Mouse (Mus musculus) testis, adult 2 months (tissue): Measurements from ENCODE around the gene Smim14.

Experiments
- CTCF ChIP-seq: fragments of 200-500 bp; IDR thresholded peaks from 2 replicates; pipeline ENCODE4 v1.5.1; 2012; ENCODE audit warnings: low read depth, mild to moderate bottlenecking, inconsistent platforms, low read length, moderate library complexity; ENCODE audit not compliant: control insufficient read depth, insufficient read depth, insufficient replicate concordance
- POLR2A ChIP-seq: fragments of 200-500 bp; IDR thresholded peaks from 2 replicates; pipeline ENCODE4 v1.6.1; 2012; ENCODE audit warnings: low read depth, mild to moderate bottlenecking, inconsistent platforms, low read length, moderate library complexity; ENCODE audit not compliant: control insufficient read depth

DNA sequence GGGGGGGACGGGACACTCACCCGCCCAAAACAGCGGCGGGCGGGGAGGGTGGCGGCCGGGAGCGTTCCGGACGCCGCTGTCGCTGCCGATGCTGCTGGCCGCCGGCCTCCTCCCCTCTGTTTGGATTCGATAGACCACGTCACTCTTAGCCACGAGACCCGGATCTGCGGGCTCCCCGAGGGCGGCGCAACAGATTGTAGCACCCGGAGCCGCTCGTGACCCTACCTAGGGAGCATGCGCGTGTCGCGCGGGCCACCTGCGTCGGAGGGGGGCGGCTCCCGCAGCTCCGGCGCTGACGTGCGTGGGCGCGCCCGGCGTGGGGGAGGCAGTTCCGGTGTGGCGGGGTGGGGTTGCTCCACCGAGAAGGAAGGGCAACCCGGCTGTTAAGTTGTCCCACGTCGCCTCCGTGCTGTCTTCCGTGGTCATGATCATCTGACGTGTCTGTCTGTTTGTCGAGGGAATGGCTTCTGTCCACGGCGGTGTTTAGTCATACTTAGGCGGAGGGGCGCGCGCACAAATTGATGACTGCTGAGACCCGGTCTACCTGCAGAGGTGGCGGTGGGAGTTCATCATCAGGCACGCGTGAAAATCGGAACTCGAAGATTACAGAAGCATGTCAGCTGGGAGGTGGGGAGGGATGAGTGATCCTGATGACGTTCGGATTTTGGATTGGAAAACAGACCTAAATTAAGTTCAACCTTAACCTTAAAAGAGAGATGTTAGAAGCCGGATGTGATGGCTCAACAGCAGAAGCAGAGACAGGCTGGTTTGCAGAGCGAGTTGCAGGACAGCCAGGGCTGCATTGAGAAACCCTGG is 44.1 kb downstream of the Smim14 start, which contains the start of gene Gm43552:
- TF ChIP-seq POLR2A = peak; percentile 89
- TF ChIP-seq CTCF = no peak
